Mouse (Mus musculus) stomach, embryonic 14.5 days (tissue): ENCODE measurements around the gene Krt81. TPM values are rescaled to one million over a fixed set of nuclear protein-coding genes. Genes with fewer than 3 reads are reported as not detected.

Experiments used
- ATAC-seq: fragments of 200-750 bp; cut with Nextera tagmentation; 2 replicates; pipeline ENCODE4 v1.8.0; 2017; ENCODE audit warnings: low read depth, moderate TSS enrichment; ENCODE audit not compliant: insufficient number of reproducible peaks, insufficient read depth, low FRiP score
- H3K27ac ChIP-seq: fragments of 300-500 bp; sonication (generic); 2 replicates; pipeline ENCODE4 v1.5.1; 2014; ENCODE audit warnings: mild to moderate bottlenecking, low read length, moderate library complexity, mixed read lengths
- H3K27me3 ChIP-seq: fragments of 300-500 bp; sonication (generic); 2 replicates; pipeline ENCODE4 v1.6.1; 2014; ENCODE audit warnings: low read length, control low read depth, mixed read lengths; ENCODE audit not compliant: control insufficient read depth, insufficient read depth
- H3K36me3 ChIP-seq: fragments of 300-500 bp; sonication (generic); 2 replicates; pipeline ENCODE4 v1.6.1; 2014; ENCODE audit warnings: mild to moderate bottlenecking, control low read depth, low read length, moderate library complexity, mixed read lengths; ENCODE audit not compliant: control insufficient read depth, insufficient read depth
- H3K4me1 ChIP-seq: fragments of 300-500 bp; sonication (generic); 2 replicates; pipeline ENCODE4 v1.6.1; 2014; ENCODE audit warnings: low read length, control low read depth, mixed read lengths; ENCODE audit not compliant: control insufficient read depth, insufficient read depth
- H3K4me2 ChIP-seq: fragments of 300-500 bp; sonication (generic); replicated peaks from 2 replicates; pipeline ENCODE4 v1.6.1; 2014; ENCODE audit warnings: low read depth, low read length, control low read depth
- H3K4me3 ChIP-seq: fragments of 300-500 bp; sonication (generic); 2 replicates; pipeline ENCODE4 v1.5.1; 2014; ENCODE audit warnings: low read depth, low read length, control low read depth
- H3K9ac ChIP-seq: fragments of 300-500 bp; sonication (generic); replicated peaks from 2 replicates; pipeline ENCODE4 v1.6.1; 2014; ENCODE audit warnings: low read depth, mild to moderate bottlenecking, control low read depth, low read length, moderate library complexity, mixed read lengths
- H3K9me3 ChIP-seq: fragments of 300-500 bp; sonication (generic); 2 replicates; pipeline ENCODE4 v1.6.1; 2016; ENCODE audit warnings: low read depth, low read length, control low read depth; ENCODE audit not compliant: control insufficient read depth
- WGBS: fragments of 180-500 bp; shearing (Covaris S2); extraction: QIAGEN DNeasy Blood & Tissue Kit; methylation state at CpG from one replicate; pipeline ENCODE4 v1.1.7; 2014; 5-methylcytosine and 5-hydroxymethylcytosine counted together
- polyA plus RNA-seq: library from polyadenylated mRNA; unstranded; fragments of >200 nt; fragmentation: Nextera tagmentation; extraction: Ambion mirVana; gene quantifications from 2 replicates; pipeline ENCODE4 v1.2.1, GENCODE M21; 2014

The Krt81 gene
- polyA plus RNA-seq, 1 experiment from 2014 or later, result not detected

DNA sequence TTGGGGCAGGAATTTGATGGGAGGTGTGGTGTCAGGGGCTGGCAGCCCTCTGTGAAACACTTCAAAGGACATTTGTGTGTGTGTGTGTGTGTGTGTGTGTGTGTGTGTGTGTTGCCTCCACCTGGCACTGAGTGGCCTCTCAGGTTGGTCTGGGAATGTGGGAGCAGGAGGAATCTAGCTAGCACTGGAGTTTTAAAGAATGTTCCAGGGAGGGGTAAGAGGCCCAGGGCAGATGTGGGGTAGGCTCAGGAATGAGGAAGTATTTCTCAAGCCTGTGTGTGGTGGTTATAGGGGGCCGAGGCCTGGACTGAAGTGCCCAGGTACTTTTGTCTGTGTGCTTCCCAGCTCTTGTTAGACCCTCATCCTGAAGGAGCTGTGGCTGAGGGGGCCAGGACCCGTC, 52.8 kb downstream of the Krt81 start, which contains the start of gene Krt7:
Gene Krt7, plus strand, starts transcription at position 269 of the 400 bp plus-strand sequence.
- Histone ChIP-seq H3K4me3 (peak within 1 kb of the TSS; percentile 17; the same call in 1 of the 2 replicates), H3K27ac (peak within 1 kb of the TSS; percentile 55; the same call in 1 of the 2 replicates), H3K9me3 (no peaks in the 10 kb centered on the region), H3K9ac (no peak within 1 kb of the TSS; the same call in 1 of the 2 replicates), H3K27me3 (0 out of 2 replicates have a peak, but pooled peaks cover 2% of the 10 kb centered on the region), H3K4me2 (peak within 1 kb of the TSS; percentile 42), H3K4me1 (0 out of 2 replicates have a peak, but pooled peaks cover 6% of the 10 kb centered on the region), H3K36me3 (no peaks in the 10 kb centered on the region)
- ATAC-seq, result peak; percentile 33; the same call in 1 of the 2 replicates
- 25% methylated on average over 2 of the region's 2 CpGs for WGBS

Other genes starting within 250 kb of the Krt81 start
- 6.4 and 7.2 TPM in 2 replicates for gene Grasp, start 239.6 kb downstream of the Krt81 start, polyA plus RNA-seq
- 10.1 and 12.1 TPM in 2 replicates for gene Nr4a1, start 209.5 kb downstream of the Krt81 start, polyA plus RNA-seq
- 63.5 and 64.1 TPM in 2 replicates for gene Atg101, start 179.5 kb downstream of the Krt81 start, polyA plus RNA-seq
- 20.1 and 25.0 TPM in 2 replicates for gene 6030408B16Rik, start 170.5 kb downstream of the Krt81 start, polyA plus RNA-seq
- 2.4 and 4.0 TPM in 2 replicates for gene Krt80, start 93.6 kb downstream of the Krt81 start, polyA plus RNA-seq
- 131 and 148 TPM in 2 replicates for gene Krt7, start 52.7 kb downstream of the Krt81 start, polyA plus RNA-seq
- gene Krt87, start 24.9 kb downstream of the Krt81 start, polyA plus RNA-seq, result 0.10 and 0.11 TPM in 2 replicates
- gene Krt88, start 16.0 kb downstream of the Krt81 start, polyA plus RNA-seq, result not detected in 2 replicates
- not detected in 2 replicates for gene Krt86, start 9.7 kb upstream of the Krt81 start, polyA plus RNA-seq
- gene Krt83, start 27.8 kb upstream of the Krt81 start, polyA plus RNA-seq, result not detected in 2 replicates
- gene Gm49425, start 53.5 kb upstream of the Krt81 start, polyA plus RNA-seq, result not detected in 2 replicates
- not detected in 2 replicates for gene Krt84, start 69.1 kb upstream of the Krt81 start, polyA plus RNA-seq
- not detected in 2 replicates for gene Krt82, start 86.9 kb upstream of the Krt81 start, polyA plus RNA-seq
- 0.22 TPM in 1 of 2 replicates, not detected in the other for gene Krt90, start 99.2 kb upstream of the Krt81 start, polyA plus RNA-seq
- 0.45 and 0.52 TPM in 2 replicates for gene Krt75, start 110.2 kb upstream of the Krt81 start, polyA plus RNA-seq
- gene Gm5414, start 164.4 kb upstream of the Krt81 start, polyA plus RNA-seq, result not detected in 2 replicates
- not detected in 2 replicates for gene Gm5478, start 183.6 kb upstream of the Krt81 start, polyA plus RNA-seq
- gene Krt6b, start 216.5 kb upstream of the Krt81 start, polyA plus RNA-seq, result not detected in 2 replicates
- gene Krt6a, start 230.6 kb upstream of the Krt81 start, polyA plus RNA-seq, result 16.8 and 25.8 TPM in 2 replicates
- gene Krt5, start 249.1 kb upstream of the Krt81 start, polyA plus RNA-seq, result 50.0 and 65.6 TPM in 2 replicates